Mouse (Mus musculus): ENCODE measurements around the gene Cbx4.
"Not testable (repeated sequence)": the region's sequence is repeated elsewhere in the genome, so short reads cannot be mapped to it uniquely, and the experiment has no call there.

Cbx4 gene

DNA sequence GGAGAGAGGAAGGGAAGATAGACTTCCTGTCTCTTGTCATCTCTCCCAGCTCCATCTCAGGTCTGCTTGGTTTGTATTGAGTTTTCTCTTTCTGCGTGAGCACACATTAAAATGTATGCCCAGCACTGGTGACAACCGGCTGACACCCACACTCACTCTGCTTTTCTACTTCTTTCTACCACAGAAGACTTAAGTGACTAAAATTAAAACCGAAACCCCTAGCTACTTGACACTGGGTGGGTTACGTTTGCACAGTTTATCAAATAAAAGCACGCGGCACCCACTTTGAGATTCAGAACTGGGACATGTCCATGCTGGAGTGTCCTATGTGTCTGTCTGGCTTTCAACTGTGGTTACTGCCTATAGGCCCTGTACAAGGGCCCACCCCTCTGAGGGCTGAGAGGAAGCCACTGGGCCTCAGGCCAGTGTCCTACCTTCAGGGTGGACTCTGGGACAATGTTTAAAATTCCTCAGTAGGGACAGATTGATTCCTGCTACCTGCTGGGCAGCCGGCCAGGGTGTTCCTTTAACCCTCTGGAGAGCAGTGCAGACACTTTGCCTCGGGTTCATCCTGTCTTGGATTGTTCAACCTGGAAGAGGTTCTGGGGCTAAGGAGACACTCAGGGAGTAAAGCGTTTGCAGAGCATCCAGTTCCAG is 23.5 kb upstream of the Cbx4 start:
- DNase-seq, result no peak

- DNase-seq, result no peak
Observed at GRCm38 (mm10) chr11:119108573-119109263, 22.7 kb upstream of the Cbx4 start.

DNA sequence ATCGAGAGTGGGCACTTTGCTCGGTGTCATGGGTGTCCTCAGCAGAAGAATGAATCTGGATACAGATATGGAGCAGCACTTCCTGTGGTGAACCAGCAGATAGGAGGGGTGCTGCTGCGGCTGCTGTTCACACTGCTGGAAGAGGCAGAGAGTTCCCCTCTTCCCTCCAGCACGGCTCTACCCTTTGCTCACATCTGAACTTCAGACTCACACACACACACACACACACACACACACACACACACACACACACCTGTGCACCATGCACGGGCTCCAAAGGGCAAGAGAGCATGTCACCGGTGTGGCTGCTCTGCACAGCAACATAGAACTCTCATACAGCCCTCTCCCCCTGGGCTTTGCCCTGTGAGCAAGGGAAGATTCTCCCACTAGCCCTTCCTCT is 20.3 kb upstream of the Cbx4 start:
- DNase-seq, result no peak

- DNase-seq, result no peak
Observed at GRCm38 (mm10) chr11:119105748-119106147, 19.7 kb upstream of the Cbx4 start.

- DNase-seq, result no peak
Observed at GRCm38 (mm10) chr11:119105071-119105609, 19.1 kb upstream of the Cbx4 start.

GRCm38 (mm10) chr11:119103991-119104390 is 18.0 kb upstream of the Cbx4 start:
- DNase-seq, result no peak

DNA sequence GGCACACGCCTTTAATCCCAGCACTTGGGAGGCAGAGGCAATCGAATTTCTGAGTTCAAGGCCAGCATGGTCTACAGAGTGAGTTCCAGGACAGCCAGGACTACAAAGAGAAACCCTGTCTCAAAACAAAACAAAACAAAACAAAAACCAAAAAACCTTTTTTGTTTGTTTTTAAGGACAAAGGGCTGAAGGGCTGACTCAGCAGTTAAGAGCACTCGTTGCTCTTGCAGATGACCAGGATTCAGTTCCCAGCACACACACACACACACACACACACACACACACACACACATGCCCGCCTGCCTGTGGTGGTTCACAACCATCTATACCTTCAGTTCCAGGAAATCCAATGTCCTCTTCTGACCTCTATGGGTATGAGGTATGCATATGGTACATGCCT is 14.3 kb upstream of the Cbx4 start:
- not testable (repeated sequence) for DNase-seq

- no peak for DNase-seq
Observed at GRCm38 (mm10) chr11:119098202-119098601, 12.2 kb upstream of the Cbx4 start.

GRCm38 (mm10) chr11:119095441-119095840 is 9.4 kb upstream of the Cbx4 start:
- no peak for DNase-seq

DNA sequence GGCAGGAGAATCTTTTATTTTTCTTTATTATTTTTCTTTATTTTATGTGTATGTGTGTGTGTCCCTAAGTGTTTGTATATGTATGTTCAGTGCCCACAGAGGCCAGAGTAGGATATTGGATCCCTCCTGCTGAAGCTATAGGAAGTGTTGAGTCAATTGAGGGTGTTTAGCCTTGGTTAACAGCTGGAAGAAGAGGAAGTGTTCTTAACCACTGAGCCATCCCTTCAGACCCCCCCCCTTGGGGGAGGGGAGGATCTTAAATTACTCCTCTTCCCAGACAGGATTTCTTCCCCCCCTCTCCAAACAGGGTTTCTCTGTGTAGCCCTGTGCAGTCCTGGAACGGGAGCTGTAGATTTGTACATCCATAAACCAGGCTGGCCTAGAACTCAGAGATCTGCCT is 7.3 kb upstream of the Cbx4 start:
- no peak for DNase-seq

- DNase-seq, result no peak
Observed at GRCm38 (mm10) chr11:119092286-119092685, 6.3 kb upstream of the Cbx4 start.

DNA sequence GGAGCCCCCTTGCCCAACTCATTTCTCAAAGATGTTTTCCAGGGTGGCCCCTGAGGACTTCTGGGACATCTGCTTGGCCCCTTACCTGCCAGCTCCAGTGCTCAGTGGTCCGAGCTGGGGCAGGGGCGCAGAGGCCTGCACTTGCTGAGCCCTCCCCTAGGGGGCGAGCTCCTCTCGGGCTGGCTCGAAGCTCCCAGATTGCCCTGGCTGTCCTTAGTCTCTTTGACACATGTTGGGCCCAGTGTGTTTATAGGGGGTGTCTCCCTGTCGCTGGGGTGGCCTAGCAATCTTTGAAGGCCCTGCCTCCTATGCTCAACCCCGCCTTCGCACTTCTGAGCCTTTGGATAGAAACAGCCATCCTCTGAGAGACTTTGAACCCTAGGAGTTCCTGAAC is 5.6 kb upstream of the Cbx4 start:
- peak in 1 of 2 experiments; percentile 41 for DNase-seq

DNA sequence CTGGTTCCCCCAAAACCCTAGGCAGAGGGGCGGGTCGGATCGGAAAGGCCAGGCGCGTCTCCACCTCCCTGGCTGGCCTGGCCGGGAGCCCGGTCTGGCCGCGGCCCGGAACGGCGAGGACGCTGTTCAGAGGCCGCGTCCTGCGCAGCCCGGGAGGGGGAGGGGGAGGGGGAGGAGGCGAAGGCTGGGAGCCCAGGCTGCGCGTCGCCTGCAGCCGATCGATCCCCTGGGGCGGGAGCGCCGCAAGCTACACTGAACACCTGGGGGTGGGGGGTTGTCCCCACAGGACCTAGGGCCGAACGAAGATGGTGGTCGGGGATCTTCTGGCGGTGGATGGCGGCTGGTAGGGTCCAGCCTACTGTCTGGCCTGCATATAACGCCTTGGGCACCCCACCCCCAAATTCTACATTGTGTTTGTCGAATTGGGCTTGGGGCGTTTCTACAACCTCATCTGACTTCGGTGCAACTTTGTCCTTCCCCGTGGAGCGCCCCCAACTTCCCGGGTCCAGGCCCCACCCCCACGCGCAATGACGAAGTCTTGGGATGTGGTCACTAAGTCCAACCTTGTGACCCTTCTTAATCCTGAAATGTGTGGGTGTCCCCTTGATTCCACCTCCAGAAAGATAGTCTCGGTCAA is 5.1 kb upstream of the Cbx4 start:
- DNase-seq, result no peak

- DNase-seq, result no peak
Observed at GRCm38 (mm10) chr11:119090076-119090960, 4.3 kb upstream of the Cbx4 start.

DNA sequence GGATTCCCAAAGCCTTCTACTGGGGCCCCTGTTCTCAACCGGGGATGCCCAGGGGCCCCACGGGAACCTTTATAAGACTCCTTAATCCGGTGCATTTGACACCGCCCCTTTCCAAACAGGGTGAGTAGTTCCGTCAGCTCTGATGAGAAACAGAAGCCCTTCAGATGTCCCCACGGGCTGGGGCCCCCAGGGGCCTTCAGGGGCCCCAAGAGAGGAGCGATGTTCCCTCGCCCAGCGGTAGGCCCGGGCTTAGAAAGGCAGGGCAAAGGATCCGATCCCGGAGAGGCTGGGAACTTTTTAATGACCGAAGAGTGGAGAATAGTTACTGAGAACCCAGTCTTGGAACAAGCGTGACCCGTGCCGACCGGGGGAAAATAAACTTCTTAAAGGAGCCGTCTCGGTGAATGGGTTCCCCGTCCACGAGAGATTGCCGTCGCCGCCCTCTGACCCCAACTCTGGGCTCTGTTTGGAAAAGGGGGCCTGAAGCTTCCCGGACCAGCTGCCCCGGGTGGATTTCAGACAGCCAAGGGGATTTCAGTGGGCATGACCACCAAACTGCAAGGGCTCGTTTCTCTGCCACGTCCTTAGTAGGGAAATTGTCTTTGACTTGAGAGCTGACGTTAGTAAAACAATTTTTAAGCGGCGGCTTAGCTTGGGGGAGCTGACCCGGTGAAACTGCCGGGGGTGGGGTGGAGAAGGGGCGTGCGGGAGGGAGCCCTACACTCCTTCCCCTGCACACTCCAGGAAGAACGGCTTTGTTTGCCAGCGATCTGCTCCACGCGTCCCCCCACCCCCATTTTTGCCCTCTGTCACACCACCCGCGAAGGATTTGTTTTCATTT is 3.4 kb upstream of the Cbx4 start:
- no peak for DNase-seq

- no peak for DNase-seq
Observed at GRCm38 (mm10) chr11:119088391-119089234, 2.6 kb upstream of the Cbx4 start.

GRCm38 (mm10) chr11:119087301-119088082 is 1.5 kb upstream of the Cbx4 start:
- peak in 1 of 2 experiments; percentile 45 for DNase-seq

- DNase-seq, result peak; percentile 59 to 64
Observed at GRCm38 (mm10) chr11:119085279-119086062, 550 bp downstream of the Cbx4 start.

Data from thymus, adult 18-20 months (tissue).